Mouse (Mus musculus): ENCODE measurements around the gene Gm3278. TPM values are rescaled to one million over a fixed set of nuclear protein-coding genes. Genes with fewer than 3 reads are reported as not detected.
"Not testable (repeated sequence)": the region's sequence is repeated elsewhere in the genome, so short reads cannot be mapped to it uniquely, and the experiment has no call there.

The Gm3278 gene
- not detected for polyA plus RNA-seq (2021)

- in situ Hi-C loops (cut with MboI; ENCODE audit: low pct_unique_long_range_greater_than_20kb); POLR2A ChIA-PET: not testable (repeated sequence)
Observed at GRCm38 (mm10) chr14:4892116-4892515, at the start of gene Gm3278. Gene Gm3278 (plus strand): TSS chr14:4892416.

GRCm38 (mm10) chr14:4855299-4855980 lies 36.8 kb upstream of the Gm3278 start, which contains the start of gene Gm3264:
Gene Gm3264 (plus strand): TSS chr14:4855576.
- CTCF ChIA-PET; ATAC-seq; in situ Hi-C loops (cut with MboI; ENCODE audit: low pct_unique_long_range_greater_than_20kb); POLR2A ChIA-PET; H3K27me3 ChIP-seq; DNase-seq (ENCODE audit: low read depth, low spot score): not testable (repeated sequence)

More at GRCm38 (mm10) chr14:4892116-4892515, at the start of gene Gm3278:
- H3K27me3 ChIP-seq; DNase-seq (ENCODE audit: low read depth, low spot score); CTCF ChIA-PET; ATAC-seq: not testable (repeated sequence)

Other genes with a start within 250 kb of the Gm3278 start
- gene Gm3239, start 228.2 kb upstream of the Gm3278 start, polyA plus RNA-seq (2021): not detected
- not detected for gene Gm7876, start 183.2 kb upstream of the Gm3278 start, polyA plus RNA-seq (2021)
- gene Gm3252, start 165.6 kb upstream of the Gm3278 start, polyA plus RNA-seq (2021): not detected
- not detected for gene Gm9602, start 116.1 kb upstream of the Gm3278 start, polyA plus RNA-seq (2021)
- not detected for gene Gm3269, start 54.3 kb upstream of the Gm3278 start, polyA plus RNA-seq (2021)
- gene Gm3264, start 36.8 kb upstream of the Gm3278 start, polyA plus RNA-seq (2021): not detected
- gene Gm8297, start 91.5 kb downstream of the Gm3278 start, polyA plus RNA-seq (2021): not detected
- gene Gm3298, start 123.5 kb downstream of the Gm3278 start, polyA plus RNA-seq (2021): not detected
- not detected for gene 4930555G01Rik, start 158.2 kb downstream of the Gm3278 start, polyA plus RNA-seq (2021)
- gene Gm8281, start 178.6 kb downstream of the Gm3278 start, polyA plus RNA-seq (2021): not detected
- gene Gm8279, start 239.1 kb downstream of the Gm3278 start, polyA plus RNA-seq (2021): not detected

Data from Patski (cell line).